Mouse (Mus musculus): Measurements from ENCODE around the gene Epb41. TPM values are rescaled to one million over a fixed set of nuclear protein-coding genes. Genes with fewer than 3 reads are reported as not detected.
A peak's percentile ranks its signal among the peaks of the same experiment; 100 is the strongest.

Gene Epb41
- polyA plus RNA-seq, 1 experiment from 2014 or later, result 80.1 TPM

GRCm38 (mm10) chr4:132057311-132057710 is 17.8 kb downstream of the Epb41 start:
- no peak for ATAC-seq (replicated peaks)
- no peak overlapping the region for H3K4me2 ChIP-seq
- no peaks in the 10 kb centered on the region for H3K4me1 ChIP-seq
- H3K4me3 ChIP-seq, result no peak overlapping the region
- no peak overlapping the region for H3K9ac ChIP-seq
- no peaks in the 10 kb centered on the region for H3K27me3 ChIP-seq (replicated peaks)
- no peaks in the 10 kb centered on the region for H3K9me3 ChIP-seq
- no peak overlapping the region for H3K27ac ChIP-seq
- no peaks in the 10 kb centered on the region for H3K36me3 ChIP-seq (replicated peaks)

- no peak overlapping the region for H3K9ac ChIP-seq
- no peaks in the 10 kb centered on the region for H3K27me3 ChIP-seq (replicated peaks)
- no peak overlapping the region for H3K4me3 ChIP-seq
- no peaks in the 10 kb centered on the region for H3K9me3 ChIP-seq
- ATAC-seq (replicated peaks), result no peak
- H3K4me2 ChIP-seq, result no peak overlapping the region
- WGBS, result 45% methylated on average over 10 of the region's 10 CpGs
- no peaks in the 10 kb centered on the region for H3K36me3 ChIP-seq (replicated peaks)
- H3K27ac ChIP-seq, result no peak overlapping the region
- H3K4me1 ChIP-seq, result peaks cover 19% of the 10 kb centered on the region
Measured at GRCm38 (mm10) chr4:132051321-132052275, 23.5 kb downstream of the Epb41 start.

- 8% methylated on average over 15 of the region's 15 CpGs for WGBS
- peak overlapping the region; percentile 74 for H3K4me2 ChIP-seq
- peak overlapping the region; percentile 84 for H3K4me3 ChIP-seq
- H3K27ac ChIP-seq, result 0 out of 2 replicates have a peak overlapping the region, but pooled peaks have one; percentile 45
- H3K9me3 ChIP-seq, result no peaks in the 10 kb centered on the region
- H3K9ac ChIP-seq, result peak overlapping the region; percentile 9; the same call in 1 of the 2 replicates
- ATAC-seq (replicated peaks), result no peak
- no peaks in the 10 kb centered on the region for H3K27me3 ChIP-seq (replicated peaks)
- peaks cover 30% of the 10 kb centered on the region for H3K4me1 ChIP-seq
- no peaks in the 10 kb centered on the region for H3K36me3 ChIP-seq (replicated peaks)
Measured at GRCm38 (mm10) chr4:132049549-132050200, 25.4 kb downstream of the Epb41 start.

- H3K27me3 ChIP-seq (replicated peaks), result no peaks in the 10 kb centered on the region
- no peaks in the 10 kb centered on the region for H3K9me3 ChIP-seq
- under 1% methylated on average over 34 of the region's 46 CpGs for WGBS
- H3K9ac ChIP-seq, result peak overlapping the region; percentile 89
- ATAC-seq (replicated peaks), result peak; percentile 98
- H3K36me3 ChIP-seq (replicated peaks), result no peaks in the 10 kb centered on the region
- peak overlapping the region; percentile 84 for H3K4me3 ChIP-seq
- peaks cover 37% of the 10 kb centered on the region for H3K4me1 ChIP-seq
- peak overlapping the region; percentile 74 for H3K4me2 ChIP-seq
- H3K27ac ChIP-seq, result peak overlapping the region; percentile 99
Measured at GRCm38 (mm10) chr4:132048995-132049404, 26.1 kb downstream of the Epb41 start.

- WGBS, result under 1% methylated on average over 85 of the region's 95 CpGs
- Histone ChIP-seq H3K27me3 (replicated peaks) (no peaks in the 10 kb centered on the region), H3K9me3 (no peaks in the 10 kb centered on the region), H3K4me3 (peak overlapping the region; percentile 84), H3K27ac (peak overlapping the region; percentile 99), H3K4me2 (peak overlapping the region; percentile 74), H3K4me1 (peaks cover 40% of the 10 kb centered on the region), H3K9ac (peak overlapping the region; percentile 89), H3K36me3 (replicated peaks) (no peaks in the 10 kb centered on the region)
- peak; percentile 69 for ATAC-seq (replicated peaks)
Measured at GRCm38 (mm10) chr4:132048011-132048991, 26.8 kb downstream of the Epb41 start.

DNA sequence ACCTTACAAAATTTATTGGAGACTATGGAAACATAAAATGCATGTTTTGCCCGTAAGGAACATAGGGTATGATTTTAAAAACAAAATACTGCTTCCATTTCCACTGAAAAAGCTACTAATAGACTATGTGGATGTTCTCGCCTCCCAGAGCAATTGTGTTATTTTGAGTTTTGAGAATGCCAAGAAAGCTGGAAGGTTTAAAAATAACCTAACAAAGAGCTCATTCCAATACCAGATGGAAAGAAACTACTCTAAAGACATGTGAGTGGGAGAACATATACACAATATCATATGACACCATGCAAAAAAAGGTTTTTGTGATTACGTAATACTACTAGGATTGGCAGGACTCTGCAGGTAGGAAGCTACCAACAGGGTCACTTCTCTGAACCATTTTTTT is 31.4 kb downstream of the Epb41 start:
- H3K4me2 ChIP-seq, result no peak overlapping the region
- H3K9me3 ChIP-seq, result no peaks in the 10 kb centered on the region
- no peaks in the 10 kb centered on the region for H3K36me3 ChIP-seq (replicated peaks)
- no peak for ATAC-seq (replicated peaks)
- H3K9ac ChIP-seq, result no peak overlapping the region
- H3K4me3 ChIP-seq, result no peak overlapping the region
- WGBS, result 91% methylated on average over 3 of the region's 3 CpGs
- no peak overlapping the region for H3K27ac ChIP-seq
- peaks cover 43% of the 10 kb centered on the region for H3K4me1 ChIP-seq
- no peaks in the 10 kb centered on the region for H3K27me3 ChIP-seq (replicated peaks)

- no peaks in the 10 kb centered on the region for H3K9me3 ChIP-seq
- no peak overlapping the region for H3K4me3 ChIP-seq
- no peak overlapping the region for H3K4me2 ChIP-seq
- no peaks in the 10 kb centered on the region for H3K36me3 ChIP-seq (replicated peaks)
- ATAC-seq (replicated peaks), result no peak
- WGBS, result 70% methylated on average over 6 of the region's 6 CpGs
- no peak overlapping the region for H3K9ac ChIP-seq
- peaks cover 40% of the 10 kb centered on the region for H3K4me1 ChIP-seq
- no peaks in the 10 kb centered on the region for H3K27me3 ChIP-seq (replicated peaks)
- H3K27ac ChIP-seq, result no peak overlapping the region
Measured at GRCm38 (mm10) chr4:132041471-132042332, 33.4 kb downstream of the Epb41 start.

- no peaks in the 10 kb centered on the region for H3K9me3 ChIP-seq
- no peaks in the 10 kb centered on the region for H3K27me3 ChIP-seq (replicated peaks)
- ATAC-seq (replicated peaks), result no peak
- H3K4me2 ChIP-seq, result no peak overlapping the region
- H3K9ac ChIP-seq, result no peak overlapping the region
- H3K27ac ChIP-seq, result no peak overlapping the region
- 91% methylated on average over 8 of the region's 8 CpGs for WGBS
- peaks cover 29% of the 10 kb centered on the region for H3K4me1 ChIP-seq
- H3K4me3 ChIP-seq, result no peak overlapping the region
- no peaks in the 10 kb centered on the region for H3K36me3 ChIP-seq (replicated peaks)
Measured at GRCm38 (mm10) chr4:132039975-132040645, 35.0 kb downstream of the Epb41 start.

DNA sequence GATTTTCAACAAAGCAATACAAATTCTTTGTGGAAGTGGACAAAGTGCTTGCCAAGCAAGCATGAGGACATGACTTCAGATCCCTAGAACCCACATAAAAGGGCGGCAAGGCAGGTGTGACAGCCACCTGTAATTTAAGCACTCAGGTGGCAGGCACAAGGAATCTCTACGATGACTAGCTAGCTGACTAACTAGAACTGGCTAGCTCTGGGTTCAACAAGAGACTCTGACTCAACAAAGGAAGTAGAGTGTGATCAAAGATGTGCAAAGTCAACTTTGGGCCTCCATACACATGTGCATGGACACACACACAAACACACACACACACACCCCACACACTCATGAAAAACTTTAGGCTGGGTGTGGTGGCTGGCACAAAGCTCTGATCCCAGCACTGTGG is 35.6 kb downstream of the Epb41 start:
- no peak overlapping the region for H3K27ac ChIP-seq
- WGBS, result 97% methylated on average over 2 of the region's 2 CpGs
- no peaks in the 10 kb centered on the region for H3K27me3 ChIP-seq (replicated peaks)
- no peak overlapping the region for H3K9ac ChIP-seq
- H3K36me3 ChIP-seq (replicated peaks), result no peaks in the 10 kb centered on the region
- no peak overlapping the region for H3K4me3 ChIP-seq
- ATAC-seq (replicated peaks), result no peak
- no peak overlapping the region for H3K4me2 ChIP-seq
- H3K4me1 ChIP-seq, result peaks cover 26% of the 10 kb centered on the region
- no peaks in the 10 kb centered on the region for H3K9me3 ChIP-seq

DNA sequence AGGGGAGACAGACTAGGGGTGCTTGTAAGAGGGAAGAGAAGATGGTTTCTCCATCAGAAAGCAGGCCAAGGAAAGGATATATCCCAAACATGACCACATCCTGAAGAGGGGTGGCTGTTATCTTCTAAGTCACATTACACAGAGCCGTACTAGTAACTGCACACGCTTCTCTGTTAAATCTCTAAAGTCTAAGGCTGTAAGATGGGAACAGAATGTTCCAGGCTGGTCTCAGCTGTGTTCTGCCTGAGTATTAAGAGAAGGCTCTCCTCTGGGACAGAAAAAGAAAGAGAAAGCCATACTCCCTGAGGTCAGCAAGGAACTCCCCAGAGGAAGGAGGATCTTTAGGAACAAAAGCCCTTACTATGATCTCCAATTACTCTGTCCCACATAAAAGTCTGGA is 36.3 kb downstream of the Epb41 start:
- Histone ChIP-seq H3K27me3 (replicated peaks) (no peaks in the 10 kb centered on the region), H3K4me2 (no peak overlapping the region), H3K27ac (no peak overlapping the region), H3K4me3 (no peak overlapping the region), H3K9ac (no peak overlapping the region), H3K4me1 (peaks cover 23% of the 10 kb centered on the region), H3K36me3 (replicated peaks) (no peaks in the 10 kb centered on the region), H3K9me3 (no peaks in the 10 kb centered on the region)
- 73% methylated on average over 2 of the region's 2 CpGs for WGBS
- ATAC-seq (replicated peaks), result no peak

DNA sequence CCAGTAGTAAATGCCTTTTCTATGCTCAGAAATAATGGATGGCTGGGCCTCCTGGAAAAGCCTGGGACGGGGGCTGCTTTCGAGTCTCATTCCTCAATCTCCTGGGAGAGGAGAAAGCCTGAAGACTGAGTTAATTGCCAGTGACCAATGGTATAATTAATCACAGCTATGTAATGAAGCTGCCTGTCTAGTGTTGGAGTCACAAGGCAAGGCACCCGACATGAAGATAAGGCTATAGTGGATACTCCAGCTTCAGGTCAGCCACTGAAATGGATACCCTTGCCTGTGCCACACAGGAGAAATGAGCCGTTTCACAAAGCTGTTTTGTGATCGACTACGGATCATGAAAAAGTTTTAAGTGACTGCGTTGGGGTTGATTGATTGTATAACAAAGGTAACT is 37.1 kb downstream of the Epb41 start:
- Histone ChIP-seq H3K4me2 (no peak overlapping the region), H3K9me3 (no peaks in the 10 kb centered on the region), H3K4me3 (no peak overlapping the region), H3K27ac (no peak overlapping the region), H3K9ac (no peak overlapping the region), H3K36me3 (replicated peaks) (no peaks in the 10 kb centered on the region), H3K4me1 (peaks cover 22% of the 10 kb centered on the region), H3K27me3 (replicated peaks) (no peaks in the 10 kb centered on the region)
- WGBS, result 42% methylated on average over 7 of the region's 7 CpGs
- no peak for ATAC-seq (replicated peaks)
